Mouse (Mus musculus): Measurements from ENCODE around the gene Erp27. TPM values are rescaled to one million over a fixed set of nuclear protein-coding genes. Genes with fewer than 3 reads are reported as not detected.

Gene Erp27
- polyA plus RNA-seq, 1 experiment from 2014 or later = not detected

DNA sequence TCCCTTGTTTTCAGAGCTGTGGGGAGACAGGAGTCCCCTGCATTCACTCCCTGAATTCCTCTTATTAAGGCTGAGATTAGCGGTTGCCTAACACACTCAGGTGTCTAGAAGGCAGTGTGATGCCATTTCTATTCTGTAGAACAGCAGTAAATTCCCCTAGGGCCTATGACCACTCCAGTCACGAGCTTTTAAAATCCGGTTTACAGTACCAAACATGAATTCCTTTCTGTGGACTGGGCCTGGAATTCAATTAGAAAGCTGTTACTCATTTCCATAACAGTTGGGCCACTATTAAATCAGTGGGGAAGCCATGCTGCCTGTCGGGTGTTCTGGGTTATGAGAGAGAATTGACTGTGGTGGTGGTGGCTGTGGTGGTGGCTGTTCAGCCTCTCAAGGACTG, 25.7 kb upstream of the Erp27 start:
- H3K4me1 ChIP-seq = peaks cover 12% of the 10 kb centered on the region; the same call in 1 of the 2 replicates
- H3K4me3 ChIP-seq (replicated peaks) = no peak overlapping the region
- no peaks in the 10 kb centered on the region for H3K36me3 ChIP-seq (replicated peaks)
- no peak overlapping the region for H3K4me2 ChIP-seq
- H3K9me3 ChIP-seq = no peaks in the 10 kb centered on the region
- H3K9ac ChIP-seq = no peak overlapping the region
- 38% methylated on average over 4 of the region's 4 CpGs for WGBS
- no peaks in the 10 kb centered on the region for H3K27me3 ChIP-seq
- ATAC-seq (ENCODE audit: low FRiP score) = no peak
- no peak overlapping the region for H3K27ac ChIP-seq

DNA sequence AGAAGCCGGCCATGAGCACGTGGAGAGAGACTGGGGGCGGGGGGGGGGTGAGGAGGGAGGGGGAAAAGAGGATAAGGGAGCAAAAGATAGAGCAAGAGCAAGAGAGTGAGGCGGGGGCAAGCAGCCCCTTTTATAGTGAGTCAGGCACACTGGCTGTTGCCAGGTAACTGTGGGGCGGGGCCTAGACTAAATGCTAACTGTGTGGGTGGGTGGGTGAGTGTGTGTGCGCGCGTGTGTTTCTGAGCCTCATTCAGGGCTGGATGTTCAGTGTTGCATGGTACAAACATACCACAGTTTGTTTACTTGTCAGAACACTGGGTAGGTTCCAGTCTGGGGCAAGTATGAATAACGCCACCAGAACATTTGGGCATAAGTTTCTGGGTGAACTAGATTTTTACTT, 25.0 kb upstream of the Erp27 start:
- 47% methylated on average over 8 of the region's 9 CpGs for WGBS
- no peak overlapping the region for H3K9ac ChIP-seq
- H3K4me1 ChIP-seq = peaks cover 12% of the 10 kb centered on the region; the same call in 1 of the 2 replicates
- no peaks in the 10 kb centered on the region for H3K9me3 ChIP-seq
- H3K36me3 ChIP-seq (replicated peaks) = no peaks in the 10 kb centered on the region
- H3K27me3 ChIP-seq = no peaks in the 10 kb centered on the region
- H3K4me3 ChIP-seq (replicated peaks) = no peak overlapping the region
- H3K27ac ChIP-seq = no peak overlapping the region
- H3K4me2 ChIP-seq = no peak overlapping the region
- peak; percentile 86; the same call in 1 of the 2 replicates for ATAC-seq (ENCODE audit: low FRiP score)

DNA sequence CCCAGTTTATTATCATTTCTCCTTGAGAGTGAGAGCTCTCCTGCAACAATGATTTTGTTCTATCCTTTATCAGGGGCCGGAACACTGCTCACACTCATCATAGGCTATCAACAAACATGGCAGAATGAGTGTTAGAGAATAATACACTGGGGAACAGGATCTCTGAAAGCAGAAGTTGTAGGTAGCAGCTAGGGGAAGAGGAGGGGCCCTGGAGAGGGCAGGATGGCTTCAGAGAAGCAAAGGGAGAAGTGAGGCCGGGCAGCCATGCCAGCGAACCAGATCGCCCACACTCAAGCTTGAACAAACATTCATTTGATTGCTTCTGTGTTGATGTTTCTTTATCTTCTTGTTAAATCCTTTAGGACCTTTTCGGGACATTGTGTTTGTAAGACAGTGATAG, 24.3 kb upstream of the Erp27 start:
- ATAC-seq (ENCODE audit: low FRiP score) = no peak
- 87% methylated on average over 5 of the region's 5 CpGs for WGBS
- no peaks in the 10 kb centered on the region for H3K27me3 ChIP-seq
- H3K4me2 ChIP-seq = no peak overlapping the region
- no peak overlapping the region for H3K4me3 ChIP-seq (replicated peaks)
- no peaks in the 10 kb centered on the region for H3K36me3 ChIP-seq (replicated peaks)
- peaks cover 12% of the 10 kb centered on the region; the same call in 1 of the 2 replicates for H3K4me1 ChIP-seq
- H3K9ac ChIP-seq = no peak overlapping the region
- H3K27ac ChIP-seq = no peak overlapping the region
- no peaks in the 10 kb centered on the region for H3K9me3 ChIP-seq

DNA sequence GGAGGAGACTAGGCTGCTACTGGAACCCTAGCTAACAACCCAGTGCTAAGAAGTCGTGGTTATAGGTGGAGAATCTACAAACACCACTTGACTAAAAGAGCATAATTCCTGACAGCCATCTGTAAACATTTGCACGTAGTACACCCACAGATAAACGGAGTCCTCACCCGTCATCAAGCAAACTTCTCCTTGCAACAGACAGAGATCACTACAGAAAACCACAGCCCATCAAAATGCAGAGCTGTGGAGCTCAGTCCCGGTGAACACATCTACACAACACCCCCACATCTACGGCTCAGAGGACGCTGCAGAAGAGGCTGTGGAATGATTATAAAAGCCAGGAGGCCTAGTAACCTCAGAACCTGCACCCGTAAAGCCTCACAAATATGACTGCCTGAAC, 22.5 kb upstream of the Erp27 start:
- ATAC-seq (ENCODE audit: low FRiP score) = no peak
- H3K9ac ChIP-seq = no peak overlapping the region
- H3K9me3 ChIP-seq = no peaks in the 10 kb centered on the region
- H3K27ac ChIP-seq = no peak overlapping the region
- H3K36me3 ChIP-seq (replicated peaks) = no peaks in the 10 kb centered on the region
- H3K4me3 ChIP-seq (replicated peaks) = no peak overlapping the region
- H3K4me2 ChIP-seq = no peak overlapping the region
- WGBS = 92% methylated on average over 8 of the region's 8 CpGs
- H3K27me3 ChIP-seq = no peaks in the 10 kb centered on the region
- peaks cover 12% of the 10 kb centered on the region; the same call in 1 of the 2 replicates for H3K4me1 ChIP-seq

DNA sequence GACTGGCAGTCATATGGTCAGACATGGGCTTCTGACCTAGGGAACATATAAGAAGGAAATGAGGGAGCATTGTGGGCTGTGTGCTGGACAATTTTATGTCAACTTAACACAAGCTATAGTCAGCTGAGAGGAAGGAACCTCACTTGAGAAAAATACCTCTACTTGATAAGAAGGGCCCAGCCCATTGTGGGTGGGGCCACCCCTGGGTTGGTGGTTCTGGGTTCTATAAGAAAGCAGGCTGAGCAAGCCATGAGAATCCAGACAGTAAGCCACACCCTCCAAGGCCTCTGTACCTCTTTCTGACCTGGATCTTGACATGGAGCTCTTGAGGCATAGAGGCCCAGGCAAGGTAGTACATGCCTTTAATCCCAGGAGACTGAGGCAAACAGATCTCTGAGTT, 21.4 kb upstream of the Erp27 start:
- no peak for ATAC-seq (ENCODE audit: low FRiP score)
- Histone ChIP-seq H3K27me3 (no peaks in the 10 kb centered on the region), H3K9ac (no peak overlapping the region)

DNA sequence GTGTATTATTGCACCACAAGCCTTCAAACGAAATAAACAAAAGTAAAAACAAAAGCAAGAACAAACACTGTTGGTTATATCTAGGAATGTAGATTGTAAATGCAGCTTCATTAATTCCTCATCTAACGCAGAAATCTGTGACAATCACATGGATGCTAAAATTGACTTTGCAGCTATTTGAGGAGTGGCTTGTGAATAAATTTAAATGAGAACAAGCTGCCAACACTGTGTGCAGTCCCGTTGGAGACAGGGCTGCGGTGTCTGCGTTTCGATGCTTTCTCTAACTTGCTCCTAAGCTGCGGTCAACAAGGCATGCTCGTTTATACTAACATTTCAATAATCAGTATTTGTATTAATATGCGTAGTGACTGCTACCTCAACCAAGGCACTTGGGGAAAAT, 20.3 kb upstream of the Erp27 start:
- H3K9me3 ChIP-seq = no peaks in the 10 kb centered on the region
- no peaks in the 10 kb centered on the region for H3K36me3 ChIP-seq (replicated peaks)
- no peaks in the 10 kb centered on the region for H3K27me3 ChIP-seq
- no peak for ATAC-seq (ENCODE audit: low FRiP score)
- no peak overlapping the region for H3K27ac ChIP-seq
- H3K4me1 ChIP-seq = peaks cover 6% of the 10 kb centered on the region; the same call in 1 of the 2 replicates
- WGBS = 81% methylated on average over 9 of the region's 9 CpGs
- no peak overlapping the region for H3K4me2 ChIP-seq
- no peak overlapping the region for H3K9ac ChIP-seq
- no peak overlapping the region for H3K4me3 ChIP-seq (replicated peaks)

More for the DNA sequence above, 21.4 kb upstream of the Erp27 start:
- peaks cover 12% of the 10 kb centered on the region; the same call in 1 of the 2 replicates for H3K4me1 ChIP-seq
- no peak overlapping the region for H3K27ac ChIP-seq
- H3K4me3 ChIP-seq (replicated peaks) = no peak overlapping the region
- H3K36me3 ChIP-seq (replicated peaks) = no peaks in the 10 kb centered on the region
- H3K9me3 ChIP-seq = no peaks in the 10 kb centered on the region
- H3K4me2 ChIP-seq = no peak overlapping the region

DNA sequence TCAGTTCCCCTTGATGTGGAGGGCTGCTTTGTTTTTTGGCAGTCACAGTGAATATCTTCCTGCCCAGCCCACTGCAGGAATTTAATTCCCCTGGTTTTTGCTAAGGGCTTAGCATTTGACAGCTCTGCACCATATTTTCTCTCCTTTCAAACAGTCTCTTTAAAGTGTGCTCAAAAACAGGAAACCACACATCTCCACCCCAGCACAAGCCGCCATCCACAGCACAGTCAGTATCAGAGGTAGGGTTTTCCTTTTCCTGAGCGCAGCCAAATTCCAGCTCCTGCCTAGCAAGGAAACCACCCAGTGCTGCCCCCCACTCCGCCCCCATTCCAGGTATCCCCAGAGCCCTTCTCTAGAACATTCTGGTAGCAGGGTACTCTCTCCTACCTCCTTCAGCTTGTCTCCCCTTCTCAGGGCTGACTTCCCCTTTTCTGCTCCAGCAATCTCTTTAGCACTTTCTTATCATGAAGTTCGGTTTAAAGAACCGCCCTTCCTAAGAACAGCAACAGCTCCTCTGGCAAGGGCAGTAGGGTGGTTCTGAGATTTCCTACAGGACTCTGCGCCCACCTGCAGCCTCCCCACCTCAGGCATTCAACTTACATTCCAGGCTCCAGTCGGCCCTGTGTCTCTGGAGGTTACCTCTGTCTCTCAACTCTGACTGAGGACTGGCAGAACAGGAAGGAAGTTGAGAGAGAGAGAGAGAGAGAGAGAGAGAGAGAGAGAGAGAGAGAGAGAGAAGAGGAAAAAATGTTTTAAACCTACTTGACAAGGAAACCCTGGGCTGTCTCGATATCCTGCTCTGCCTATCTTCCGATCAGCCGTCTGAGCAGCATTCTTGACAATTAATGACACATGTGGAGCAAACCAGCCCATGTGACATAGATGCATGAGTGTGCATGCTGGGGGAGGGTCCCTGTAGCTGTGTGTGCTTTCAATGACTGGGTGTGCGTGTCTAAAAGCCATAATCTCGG, 19.4 kb upstream of the Erp27 start, which contains the start of gene Arhgdib:
Gene Arhgdib (minus strand): TSS at position 849 of the 971 bp plus-strand sequence.
- no peaks in the 10 kb centered on the region for H3K9me3 ChIP-seq
- peak within 1 kb of the TSS; percentile 25; the same call in 1 of the 2 replicates for H3K27ac ChIP-seq
- no peak within 1 kb of the TSS for H3K4me3 ChIP-seq (replicated peaks)
- H3K36me3 ChIP-seq (replicated peaks) = no peaks in the 10 kb centered on the region
- H3K9ac ChIP-seq = no peak within 1 kb of the TSS
- no peak within 1 kb of the TSS for H3K4me2 ChIP-seq
- ATAC-seq (ENCODE audit: low FRiP score) = no peak
- no peaks in the 10 kb centered on the region for H3K27me3 ChIP-seq
- H3K4me1 ChIP-seq = no peaks in the 10 kb centered on the region
- WGBS = 61% methylated on average over 12 of the region's 12 CpGs

DNA sequence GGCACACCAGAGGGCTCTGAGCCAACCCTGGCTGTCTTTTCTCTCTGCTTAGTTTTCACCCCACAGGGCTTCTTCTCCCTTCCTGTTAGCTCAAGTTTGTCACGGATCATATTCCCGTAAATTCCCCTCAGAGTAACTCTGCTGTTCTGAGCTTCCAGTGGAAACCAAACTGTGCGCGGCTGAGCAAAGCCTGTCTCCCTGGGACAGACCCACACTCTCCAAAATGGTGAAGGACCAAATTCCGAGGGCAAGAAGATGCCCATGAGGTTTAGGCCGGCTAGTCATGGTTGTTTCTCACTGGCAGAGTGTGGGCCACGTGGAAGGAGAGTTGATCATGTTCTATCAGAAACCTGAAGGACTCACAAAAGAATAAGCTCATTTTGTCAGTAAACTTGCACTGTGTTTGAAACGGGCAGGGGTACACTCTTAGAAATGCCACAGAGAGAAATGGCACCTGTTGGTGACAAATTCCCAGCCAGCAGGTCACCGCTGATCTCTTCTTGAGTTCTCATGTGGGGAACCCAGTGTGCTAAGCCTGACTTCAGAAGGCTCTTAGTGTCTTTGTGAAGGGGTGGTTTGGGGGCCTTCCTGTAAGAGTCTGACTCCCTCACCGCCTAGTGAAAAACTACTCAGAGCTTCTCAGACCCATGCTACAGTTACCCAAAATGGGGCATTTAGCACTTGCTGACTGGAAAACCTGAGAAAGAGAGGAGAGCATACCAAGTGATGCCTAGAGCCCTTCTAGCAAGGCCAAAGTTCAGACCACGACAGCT, 18.4 kb upstream of the Erp27 start:
- H3K9ac ChIP-seq = no peak overlapping the region
- WGBS = 85% methylated on average over 11 of the region's 11 CpGs
- H3K4me3 ChIP-seq (replicated peaks) = no peak overlapping the region
- no peaks in the 10 kb centered on the region for H3K27me3 ChIP-seq
- no peak for ATAC-seq (ENCODE audit: low FRiP score)
- H3K4me1 ChIP-seq = no peaks in the 10 kb centered on the region
- H3K27ac ChIP-seq = no peak overlapping the region
- H3K4me2 ChIP-seq = no peak overlapping the region
- H3K9me3 ChIP-seq = no peaks in the 10 kb centered on the region
- H3K36me3 ChIP-seq (replicated peaks) = no peaks in the 10 kb centered on the region

DNA sequence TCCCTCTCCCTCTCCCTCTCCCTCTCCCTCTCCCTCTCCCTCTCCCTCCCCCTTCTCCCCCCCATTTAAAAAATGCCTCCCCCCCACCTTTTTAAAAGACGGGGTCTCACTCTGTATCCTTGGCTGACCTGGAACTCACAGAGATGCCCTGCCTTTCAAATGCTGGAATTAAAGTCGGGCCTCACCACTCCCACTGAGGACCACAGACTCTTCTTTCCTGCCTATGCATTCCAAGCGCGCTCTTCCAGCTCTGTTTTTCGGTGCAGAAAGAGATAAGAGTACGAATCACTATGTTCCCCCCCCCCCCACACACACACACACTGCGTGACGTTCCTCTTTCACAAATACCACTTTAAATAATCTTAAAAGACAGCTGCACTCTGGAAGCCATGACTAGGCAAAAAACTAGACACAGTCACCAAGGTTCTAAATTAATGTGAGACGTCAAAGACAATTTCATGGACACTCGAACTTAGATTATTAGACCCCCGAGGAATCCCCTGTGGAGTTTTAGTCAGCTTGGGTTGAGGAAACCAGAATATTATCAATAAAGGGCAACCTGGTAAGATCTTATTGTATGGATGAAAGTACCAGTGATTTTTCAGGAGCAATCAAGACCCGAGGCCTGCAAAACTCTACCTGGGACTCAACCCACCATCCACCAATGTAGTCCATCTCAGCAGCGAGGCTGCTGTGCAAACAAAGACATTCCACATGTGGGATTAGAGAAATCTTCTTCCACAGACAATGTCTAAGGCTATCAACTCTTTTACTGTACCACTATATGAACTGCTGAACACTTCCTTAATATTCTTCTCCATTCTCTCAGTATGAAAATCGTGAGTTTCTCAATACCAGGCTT, 17.6 kb upstream of the Erp27 start:
- 85% methylated on average over 13 of the region's 14 CpGs for WGBS
- H3K27ac ChIP-seq = no peak overlapping the region
- no peaks in the 10 kb centered on the region for H3K4me1 ChIP-seq
- no peak overlapping the region for H3K4me2 ChIP-seq
- no peak for ATAC-seq (ENCODE audit: low FRiP score)
- H3K4me3 ChIP-seq (replicated peaks) = no peak overlapping the region
- no peaks in the 10 kb centered on the region for H3K9me3 ChIP-seq
- no peak overlapping the region for H3K9ac ChIP-seq
- H3K27me3 ChIP-seq = no peaks in the 10 kb centered on the region
- H3K36me3 ChIP-seq (replicated peaks) = no peaks in the 10 kb centered on the region

DNA sequence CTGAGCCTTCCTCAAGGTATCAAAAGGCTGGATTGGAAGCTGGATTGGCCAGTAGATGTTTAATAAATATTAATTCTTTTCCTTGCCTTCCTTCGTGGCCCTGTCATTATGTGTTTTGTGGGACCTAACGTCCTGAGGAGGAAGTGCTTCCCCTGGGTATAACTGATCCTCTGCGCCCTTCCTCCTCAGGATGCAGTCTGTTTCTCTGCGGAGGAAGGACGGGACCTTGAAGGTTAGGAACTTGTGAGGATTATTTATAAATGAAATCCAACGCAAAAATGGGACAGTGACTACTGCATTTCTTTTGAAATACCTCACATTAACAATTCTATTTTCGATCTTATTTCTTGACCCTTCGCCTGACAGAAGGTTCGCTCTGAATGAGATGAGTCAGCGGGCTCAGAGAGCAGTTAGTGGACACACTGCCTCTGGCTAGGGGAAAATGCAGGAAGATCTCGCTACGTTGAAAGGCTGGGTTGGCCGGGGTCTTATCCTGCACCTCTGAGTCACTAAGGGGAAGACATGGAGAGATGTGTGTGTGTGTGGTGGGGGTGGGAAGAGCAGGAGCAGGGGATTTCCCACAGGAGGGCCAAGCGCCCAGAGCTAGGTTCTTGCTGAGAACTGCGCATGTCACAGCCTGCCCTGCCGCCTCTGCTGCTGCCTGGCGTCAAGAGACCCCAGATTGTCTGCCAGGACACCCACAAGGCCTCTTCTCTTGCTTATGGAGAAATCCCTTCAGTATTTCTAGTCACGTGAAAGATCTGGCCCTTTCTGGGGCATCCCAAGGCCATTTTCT, 16.5 kb upstream of the Erp27 start:
- no peak overlapping the region for H3K9ac ChIP-seq
- H3K27ac ChIP-seq = no peak overlapping the region
- no peaks in the 10 kb centered on the region for H3K27me3 ChIP-seq
- H3K4me2 ChIP-seq = no peak overlapping the region
- ATAC-seq (ENCODE audit: low FRiP score) = no peak
- no peaks in the 10 kb centered on the region for H3K36me3 ChIP-seq (replicated peaks)
- H3K9me3 ChIP-seq = no peaks in the 10 kb centered on the region
- no peak overlapping the region for H3K4me3 ChIP-seq (replicated peaks)
- 83% methylated on average over 18 of the region's 18 CpGs for WGBS
- H3K4me1 ChIP-seq = no peaks in the 10 kb centered on the region

DNA sequence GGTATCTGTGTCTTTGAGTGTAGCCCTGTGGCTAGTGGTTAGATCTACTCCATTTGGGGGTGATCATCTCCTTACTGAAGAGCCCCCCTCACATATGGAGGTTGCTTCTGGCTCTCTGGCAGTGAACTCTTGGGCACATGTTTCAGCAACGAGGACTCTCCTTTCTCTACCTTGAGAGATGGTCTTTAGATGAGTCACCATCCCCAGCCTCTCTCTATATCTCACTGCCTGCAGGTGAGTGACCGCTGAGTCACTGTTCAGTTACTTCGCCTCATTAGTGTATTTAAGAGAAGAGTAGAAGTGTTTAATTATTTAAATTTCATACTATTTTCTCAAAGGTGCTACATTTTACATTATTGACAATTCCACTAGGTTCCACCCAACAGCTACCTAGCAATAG, 15.1 kb upstream of the Erp27 start:
- ATAC-seq (ENCODE audit: low FRiP score) = no peak
- no peaks in the 10 kb centered on the region for H3K27me3 ChIP-seq
- no peak overlapping the region for H3K27ac ChIP-seq
- no peaks in the 10 kb centered on the region for H3K36me3 ChIP-seq (replicated peaks)
- H3K9me3 ChIP-seq = no peaks in the 10 kb centered on the region
- H3K4me3 ChIP-seq (replicated peaks) = no peak overlapping the region
- WGBS = 88% methylated on average over 3 of the region's 3 CpGs
- no peak overlapping the region for H3K9ac ChIP-seq
- H3K4me2 ChIP-seq = no peak overlapping the region
- no peaks in the 10 kb centered on the region for H3K4me1 ChIP-seq
